Mouse (Mus musculus) ES-E14 (cell line): ENCODE data around the gene Pde4dip.

Experiments
- CHD2 ChIP-seq: IDR thresholded peaks from 2 replicates; pipeline ENCODE4 v1.6.1; 2014; ENCODE audit warnings: mild to moderate bottlenecking, low read depth, low read length, inconsistent platforms
- HCFC1 ChIP-seq: IDR thresholded peaks from 2 replicates; pipeline ENCODE4 v1.6.1; 2012; ENCODE audit warnings: low read length, inconsistent platforms, borderline replicate concordance; ENCODE audit not compliant: insufficient read depth
- MAFK ChIP-seq: IDR thresholded peaks from 2 replicates; pipeline ENCODE4 v1.6.1; 2014; ENCODE audit warnings: mild to moderate bottlenecking, low read depth, low read length, inconsistent platforms; ENCODE audit not compliant: insufficient read depth
- ZC3H11A ChIP-seq: IDR thresholded peaks from 2 replicates; pipeline ENCODE4 v1.6.1; 2012; ENCODE audit warnings: low read depth, mild to moderate bottlenecking, inconsistent platforms, low read length, borderline replicate concordance

DNA sequence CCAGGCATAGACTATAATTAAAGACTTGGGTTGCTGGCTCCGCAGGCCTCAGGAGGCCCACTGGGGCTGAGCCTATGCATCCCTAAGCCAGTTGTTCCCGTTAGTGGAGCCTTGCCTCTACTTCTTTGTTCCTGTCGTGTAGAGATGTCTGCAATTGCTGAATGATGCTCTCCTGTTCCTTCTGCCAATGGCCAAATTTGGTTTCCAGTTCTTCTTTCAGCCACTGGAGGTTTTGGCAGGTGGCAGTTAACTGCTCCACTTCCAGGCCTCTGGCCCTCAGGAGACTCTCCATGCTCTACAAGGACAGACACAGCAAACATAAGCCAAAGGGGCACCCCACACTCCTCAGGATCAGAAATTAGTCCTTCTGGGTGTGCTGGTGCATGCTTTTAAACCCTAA, 135.6 kb downstream of the Pde4dip start:
- TF ChIP-seq CHD2 (no peak), MAFK (no peak), ZC3H11A (no peak), HCFC1 (no peak)
